Mouse (Mus musculus) lung, postnatal 4 days (tissue): ENCODE results near the gene B3gnt2.

Experiments
- DNase-seq, 2 experiments: peaks; one replicate each; pipeline ENCODE4 v3.0.0; 2021

Gene B3gnt2

DNA sequence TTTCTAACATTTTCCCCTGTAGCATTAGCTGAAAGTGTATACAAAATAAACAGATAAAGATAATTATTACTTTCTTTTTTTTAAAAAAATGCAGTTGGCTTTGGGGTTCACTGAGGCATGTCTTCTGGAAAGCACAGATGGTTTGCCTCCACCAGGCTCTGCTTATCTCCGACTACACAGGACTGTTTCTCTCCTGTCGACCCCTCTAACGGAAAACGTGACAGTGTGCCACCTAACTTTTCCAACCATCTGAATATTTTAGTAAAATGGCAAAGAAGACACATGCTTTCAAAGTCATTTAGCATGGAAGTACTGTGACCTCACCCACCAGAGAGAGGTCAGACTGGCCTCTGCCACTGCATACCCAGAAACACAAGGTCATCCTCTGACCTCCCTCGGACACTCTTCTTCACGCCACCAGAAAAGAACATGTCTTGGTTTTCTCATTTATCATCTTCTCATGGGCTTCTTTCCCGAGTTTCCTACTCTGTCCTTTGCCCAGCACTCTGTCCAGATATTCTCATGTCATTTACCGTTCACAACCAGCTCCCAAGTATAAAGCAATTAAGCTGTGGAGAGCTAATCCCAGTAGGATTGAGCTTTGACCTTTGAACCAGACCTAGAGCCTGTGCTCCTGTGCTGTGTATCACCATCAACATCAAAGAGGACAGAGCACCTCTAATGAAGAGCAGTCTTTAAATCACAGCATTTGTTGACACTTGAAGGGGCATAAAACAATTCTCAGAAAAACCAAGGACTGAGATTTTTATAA, 13.6 kb downstream of the B3gnt2 start:
- DNase-seq: no peak

DNA sequence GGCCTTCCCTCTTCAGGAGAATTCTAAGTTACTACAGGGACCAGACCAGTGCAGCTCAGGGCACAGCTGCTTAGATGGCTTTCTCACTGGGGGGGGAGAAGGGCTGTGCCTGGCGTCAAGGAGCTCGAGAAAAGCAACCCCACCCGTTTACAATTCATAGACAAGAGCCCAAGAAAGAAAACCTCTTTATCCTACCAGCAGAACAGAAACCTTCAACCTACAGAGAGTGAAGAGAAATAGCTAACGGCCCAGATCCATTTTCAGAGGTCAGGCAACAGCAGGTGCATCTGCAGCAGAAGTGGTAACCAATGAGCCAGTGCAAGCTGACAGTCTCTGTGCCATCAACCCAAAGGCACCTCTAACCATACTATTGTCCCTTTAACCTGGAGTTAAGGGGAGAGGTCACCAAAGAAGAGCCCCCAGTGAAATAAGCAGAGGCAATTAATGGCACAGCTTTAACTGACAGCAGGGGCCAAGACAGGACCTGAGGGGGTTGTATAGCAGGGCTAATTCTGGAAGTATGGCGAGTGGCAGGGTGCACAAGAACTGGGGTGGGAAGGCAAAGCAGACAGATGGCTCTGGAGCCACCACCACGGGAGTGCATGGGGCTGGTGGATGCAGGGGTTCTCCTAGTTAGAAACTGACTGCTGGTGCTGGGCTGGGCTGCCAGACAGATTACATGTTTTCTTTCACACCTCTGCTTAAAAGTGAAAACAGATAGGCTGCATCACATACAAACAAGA, 14.5 kb downstream of the B3gnt2 start:
- DNase-seq: no peak

DNA sequence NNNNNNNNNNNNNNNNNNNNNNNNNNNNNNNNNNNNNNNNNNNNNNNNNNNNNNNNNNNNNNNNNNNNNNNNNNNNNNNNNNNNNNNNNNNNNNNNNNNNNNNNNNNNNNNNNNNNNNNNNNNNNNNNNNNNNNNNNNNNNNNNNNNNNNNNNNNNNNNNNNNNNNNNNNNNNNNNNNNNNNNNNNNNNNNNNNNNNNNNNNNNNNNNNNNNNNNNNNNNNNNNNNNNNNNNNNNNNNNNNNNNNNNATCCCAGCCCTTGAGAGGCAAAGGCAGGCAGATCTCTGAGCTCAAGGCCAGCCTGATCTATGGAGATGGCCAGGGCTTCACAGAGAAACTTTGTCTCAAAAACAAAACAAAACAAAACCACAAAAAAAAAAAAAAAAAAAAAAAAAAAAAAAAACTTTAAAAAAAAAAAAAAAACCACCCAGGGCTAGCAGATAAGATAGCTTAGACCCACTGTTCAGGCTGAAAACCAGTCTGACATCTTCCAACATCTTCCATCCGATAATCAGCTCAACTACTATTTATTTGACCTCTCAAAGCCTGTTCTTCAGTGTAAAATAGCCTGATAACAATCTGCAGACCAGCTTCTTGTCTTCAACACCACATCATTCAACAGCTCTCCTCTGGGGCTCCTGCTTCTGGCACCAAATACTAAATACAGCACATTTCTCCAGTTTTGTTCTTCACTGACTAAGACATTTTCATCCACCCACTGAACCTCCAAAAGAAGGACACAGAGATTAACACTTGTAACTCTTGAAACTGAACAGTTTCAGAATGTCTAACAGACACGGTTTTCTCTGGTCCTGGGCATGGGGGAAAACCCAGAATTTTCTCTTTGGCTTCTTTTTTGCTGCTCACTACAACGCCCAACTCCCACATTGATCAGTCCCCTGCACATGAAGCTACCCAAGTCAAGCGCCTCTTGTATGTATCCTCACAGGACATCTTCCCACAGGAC, 15.7 kb downstream of the B3gnt2 start:
- no peak for DNase-seq

DNA sequence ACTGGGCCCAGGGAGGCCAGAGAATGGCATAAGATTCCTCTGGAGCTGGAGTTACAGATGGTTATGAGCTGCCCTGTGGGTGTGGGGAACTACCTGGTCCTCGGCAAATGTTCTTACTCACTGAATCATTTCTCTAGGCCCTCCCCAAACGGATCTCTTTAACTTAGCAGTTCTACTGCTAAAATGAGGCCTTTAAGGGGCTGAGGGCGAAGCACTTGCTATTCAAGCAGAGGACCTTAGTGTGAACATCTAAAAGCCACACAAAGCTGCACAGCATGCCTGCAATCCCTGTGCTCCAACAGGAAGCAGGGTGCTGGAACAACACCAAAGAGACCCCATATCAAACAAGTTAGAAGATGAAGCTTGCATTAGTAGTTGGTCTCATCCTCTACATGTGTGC, 21.3 kb downstream of the B3gnt2 start:
- no peak for DNase-seq

DNA sequence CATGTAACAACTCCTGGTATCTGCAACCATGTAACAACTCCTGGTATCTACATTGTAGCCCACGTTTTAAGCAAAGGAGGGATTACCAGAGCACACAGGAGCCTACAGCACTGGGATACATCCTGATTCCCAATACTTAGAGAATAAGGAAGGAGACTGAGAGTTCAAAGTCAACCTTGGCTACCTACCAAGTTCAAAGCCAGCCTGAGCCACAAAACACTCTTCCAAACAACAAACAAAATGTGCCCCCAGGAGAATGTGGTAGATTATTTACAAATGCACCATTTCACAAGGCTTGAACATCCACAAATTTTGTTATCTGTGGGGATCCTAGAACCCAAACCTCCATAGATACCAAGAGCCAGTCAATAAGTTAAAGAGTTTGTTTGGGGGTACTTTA, 22.4 kb downstream of the B3gnt2 start:
- DNase-seq: no peak

DNA sequence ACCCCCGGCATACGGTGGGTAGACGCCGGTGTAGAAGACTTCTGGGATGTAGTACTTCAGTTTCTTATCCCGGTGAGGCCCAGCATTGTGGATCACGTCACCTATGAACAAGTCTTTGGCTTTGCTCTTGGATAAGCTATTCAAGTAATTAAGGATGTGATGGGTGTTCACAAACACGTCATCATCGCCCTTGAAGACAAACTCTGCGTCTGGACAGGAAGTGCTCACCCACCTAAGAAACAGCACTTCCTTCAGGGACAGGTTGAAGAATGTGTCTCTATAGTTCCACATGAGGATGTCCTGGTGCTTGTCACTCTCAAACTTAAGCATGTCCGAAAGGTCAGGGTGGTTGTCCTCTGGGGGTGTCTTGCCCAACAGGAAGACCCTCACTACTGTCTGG, 24.5 kb downstream of the B3gnt2 start:
- no peak for DNase-seq

DNA sequence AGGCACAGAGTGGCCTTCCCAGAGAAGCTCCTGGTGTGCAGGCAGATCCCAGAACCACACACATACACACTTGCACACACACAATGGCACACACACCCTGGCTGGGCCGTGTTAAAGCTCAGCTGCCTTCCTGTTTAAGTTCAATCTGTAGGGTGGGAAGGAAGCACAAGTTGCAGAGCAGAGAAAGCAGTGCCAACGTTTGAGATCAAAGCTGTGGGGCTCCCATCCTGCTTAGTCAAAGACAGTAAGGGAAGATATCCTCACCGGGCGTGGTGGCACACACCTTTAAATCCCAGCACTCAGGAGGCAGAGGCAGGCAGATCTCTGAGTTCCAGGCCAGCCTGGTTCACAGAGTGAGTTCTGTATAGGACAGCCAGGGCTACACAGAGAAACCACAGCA, 28.2 kb downstream of the B3gnt2 start:
- no peak for DNase-seq

DNA sequence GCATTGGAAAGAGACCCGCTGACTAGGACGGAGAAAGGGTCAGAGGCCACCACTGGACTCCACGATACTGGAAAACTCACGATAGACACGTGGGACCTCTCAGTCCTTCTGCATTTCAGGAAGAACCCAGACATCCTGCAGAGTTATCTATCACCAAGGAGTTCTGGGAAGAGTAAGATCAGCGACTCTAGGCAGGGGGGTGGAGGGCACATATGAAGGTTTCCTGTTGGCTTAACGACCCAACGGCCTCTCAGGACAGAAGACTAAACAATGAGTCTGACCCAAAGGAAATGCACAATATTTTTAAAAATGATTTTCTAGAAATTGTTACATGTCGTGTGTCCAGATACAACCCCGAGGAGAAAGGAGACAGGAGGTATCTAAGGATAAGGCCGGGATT, 28.8 kb downstream of the B3gnt2 start:
- no peak for DNase-seq

DNA sequence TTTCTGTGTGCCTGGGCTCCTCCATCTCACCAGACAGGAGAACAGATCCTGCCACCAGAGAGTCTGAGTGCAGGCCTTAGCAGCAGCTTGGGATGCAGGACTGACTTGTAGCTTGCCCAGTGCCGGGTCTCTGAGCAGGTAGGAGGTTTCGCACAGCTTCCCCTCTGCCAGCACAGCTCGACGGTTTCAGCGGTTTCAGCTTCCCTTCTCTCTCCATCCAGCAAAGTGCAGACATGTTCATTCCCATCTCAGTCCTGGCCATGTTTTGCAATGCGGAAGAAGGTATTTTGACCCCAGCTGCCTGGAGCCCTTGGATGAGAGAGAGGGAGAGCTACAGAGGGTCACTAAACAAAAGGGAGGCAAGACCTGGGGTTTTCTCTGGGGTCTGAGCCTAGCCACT, 30.1 kb downstream of the B3gnt2 start:
- no peak for DNase-seq

DNA sequence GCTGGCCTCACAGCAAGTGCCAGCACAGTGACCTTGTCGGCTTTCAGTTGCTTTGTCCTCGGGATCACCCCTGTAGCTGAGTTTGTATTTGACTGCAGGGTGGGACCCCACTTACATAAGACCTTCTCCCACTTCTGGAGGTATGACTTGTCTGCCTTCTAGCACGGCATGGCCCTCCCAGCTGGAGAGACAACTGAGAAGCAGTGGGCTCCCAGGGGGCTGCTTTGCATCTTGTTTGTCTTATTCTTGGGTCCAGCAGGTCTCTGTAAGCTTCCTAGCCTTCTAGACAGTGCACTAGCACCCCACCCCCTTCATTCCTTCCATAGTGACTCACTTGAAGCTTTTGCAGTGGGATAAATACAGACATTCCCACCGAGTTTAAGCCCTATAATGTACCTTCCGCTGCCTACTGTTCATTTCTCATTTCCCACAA, 30.6 kb downstream of the B3gnt2 start:
- no peak for DNase-seq

DNA sequence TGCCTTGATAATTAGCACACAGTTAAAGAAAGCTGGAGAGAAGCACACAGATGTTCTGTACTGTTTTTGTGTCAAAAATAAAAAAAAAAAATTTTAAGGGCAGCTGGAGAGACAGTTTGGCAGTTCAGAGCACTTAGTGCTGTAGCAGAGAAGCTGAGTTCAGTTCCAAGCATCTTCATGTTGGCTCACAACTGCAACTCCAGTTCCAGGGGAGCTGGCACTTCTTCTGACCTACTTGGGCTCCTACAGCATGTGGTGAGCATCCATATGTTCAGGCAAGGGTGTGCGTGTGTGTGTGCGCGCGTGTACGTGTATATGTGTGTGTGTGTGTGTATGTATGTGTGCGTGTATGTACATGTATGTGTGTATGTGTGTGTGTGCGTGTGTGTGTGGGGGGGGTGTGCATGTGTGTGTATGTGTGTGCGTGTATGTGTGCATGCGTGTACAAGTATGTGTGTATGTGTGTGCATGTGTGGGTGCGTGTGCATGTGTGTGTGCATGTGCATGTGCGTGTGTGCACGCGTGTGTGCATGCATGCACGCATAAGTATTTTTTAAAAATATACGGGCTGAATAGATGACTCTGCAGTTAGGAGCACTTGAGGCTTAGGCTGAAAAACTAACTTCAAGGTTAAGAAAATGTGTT, 31.7 kb downstream of the B3gnt2 start:
- DNase-seq: no peak

DNA sequence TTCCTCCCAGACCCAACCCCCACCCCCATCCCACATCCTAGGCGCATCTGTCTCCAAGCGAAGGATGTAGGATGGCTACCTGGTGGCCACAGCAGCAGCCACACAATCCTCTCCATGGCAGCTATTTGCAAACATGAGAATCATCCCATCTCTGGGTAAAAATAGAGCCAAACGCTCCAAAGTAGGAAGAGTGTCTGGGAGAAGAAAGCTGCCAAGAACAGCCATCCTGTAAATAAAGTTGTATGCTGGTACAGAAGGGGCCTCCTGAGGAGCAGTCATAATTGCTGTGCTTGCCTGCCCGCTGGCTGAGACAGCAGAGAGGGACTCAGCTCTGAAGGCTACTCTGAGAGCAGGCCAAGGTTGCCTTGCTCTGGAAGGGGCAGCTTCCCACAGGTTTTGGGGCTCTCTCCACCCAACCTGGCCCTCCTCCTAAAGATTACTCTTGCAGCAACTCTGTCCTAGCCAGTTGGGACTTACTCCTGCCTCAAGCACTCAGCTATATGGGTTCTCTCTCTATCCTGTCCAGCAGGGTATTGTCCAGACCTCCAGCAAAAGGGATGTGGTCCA, 33.2 kb downstream of the B3gnt2 start:
- no peak for DNase-seq

DNA sequence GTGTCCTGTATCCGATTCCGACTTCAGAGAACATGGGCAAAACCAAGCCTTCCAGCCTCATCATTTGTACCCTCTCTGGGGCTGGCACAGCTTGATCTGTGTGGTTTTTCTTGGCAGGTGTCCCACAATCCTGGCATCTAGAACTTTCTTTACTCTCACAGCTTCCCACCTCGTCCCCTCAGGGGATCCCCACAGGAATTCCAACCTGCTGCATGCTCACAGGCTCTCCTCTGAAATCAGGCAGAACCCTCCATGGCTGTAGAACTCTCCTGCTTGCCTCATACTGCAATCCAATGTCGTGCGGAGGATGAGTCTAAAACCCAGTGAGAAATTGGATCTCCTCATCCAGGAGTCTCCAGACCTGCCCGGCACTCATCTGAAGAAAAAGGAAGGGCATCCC, 34.1 kb downstream of the B3gnt2 start:
- no peak for DNase-seq

DNA sequence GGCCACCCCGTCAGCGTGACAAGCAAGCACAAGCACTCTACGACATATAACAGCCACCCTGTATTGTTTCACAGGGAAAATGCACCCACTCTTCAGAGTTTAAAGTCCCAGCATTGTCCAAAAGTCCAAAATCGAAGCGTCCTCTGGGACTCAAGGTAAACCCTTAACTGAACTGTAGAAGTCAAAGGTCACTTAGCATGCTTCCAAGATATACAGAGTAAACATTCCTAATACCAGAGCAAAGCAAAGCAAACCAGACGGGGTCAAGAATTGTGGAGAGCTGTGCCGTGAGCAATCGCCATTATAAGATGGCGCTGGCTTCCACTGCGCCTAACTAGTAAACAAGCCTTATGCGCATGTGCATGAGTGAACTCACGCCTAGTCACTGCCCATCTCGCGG, 34.7 kb downstream of the B3gnt2 start:
- no peak for DNase-seq

DNA sequence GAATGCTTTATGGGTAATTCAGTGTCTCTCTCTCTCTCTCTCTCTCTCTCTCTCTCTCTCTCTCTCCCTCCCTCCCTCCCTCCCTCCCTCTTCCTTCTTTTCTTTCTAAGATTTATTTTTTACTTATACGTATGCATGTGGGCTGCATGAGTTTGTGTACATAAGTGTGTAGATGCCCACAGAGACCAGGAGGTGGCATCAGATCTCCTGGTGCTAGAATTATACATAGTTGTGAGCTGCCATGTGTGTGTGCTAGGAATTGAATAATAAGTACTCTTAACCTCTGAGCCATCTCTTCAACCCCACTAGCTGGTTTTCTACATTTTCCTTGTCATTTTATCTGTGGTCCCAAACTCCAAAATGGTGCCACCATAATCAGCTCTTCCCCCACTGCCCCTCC, 35.2 kb downstream of the B3gnt2 start:
- DNase-seq: no peak

DNA sequence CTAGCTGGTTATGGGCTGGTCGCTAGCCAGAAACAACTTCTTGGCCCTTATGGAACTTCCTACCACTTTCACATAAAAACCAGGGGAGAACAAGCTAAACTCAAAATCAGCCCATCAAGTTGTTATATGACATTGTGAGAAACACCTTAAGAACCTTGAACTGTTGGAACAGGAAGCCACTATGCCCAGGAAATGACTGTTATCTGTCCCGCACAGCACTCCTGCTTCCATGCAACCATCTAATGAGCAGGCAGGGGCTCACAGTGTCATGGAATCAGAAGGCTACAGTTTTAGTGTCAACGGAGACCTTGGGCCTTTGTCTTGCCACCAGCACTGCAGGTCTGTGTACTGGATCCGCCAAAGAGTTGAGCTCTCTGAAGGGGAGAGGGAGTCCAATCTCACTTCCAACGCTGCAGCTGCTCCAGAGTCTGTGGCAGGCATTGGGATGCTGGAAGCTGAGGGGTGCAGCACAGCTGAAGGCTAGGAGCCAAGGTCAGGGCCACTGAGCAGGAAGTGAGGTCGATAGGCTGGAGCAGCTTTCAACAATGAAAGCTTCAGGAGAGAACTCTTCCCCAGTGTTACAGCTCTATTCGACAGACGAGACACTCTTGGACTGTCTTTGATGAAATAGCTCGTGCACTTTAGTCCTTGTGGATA, 36.6 kb downstream of the B3gnt2 start:
- DNase-seq: no peak

DNA sequence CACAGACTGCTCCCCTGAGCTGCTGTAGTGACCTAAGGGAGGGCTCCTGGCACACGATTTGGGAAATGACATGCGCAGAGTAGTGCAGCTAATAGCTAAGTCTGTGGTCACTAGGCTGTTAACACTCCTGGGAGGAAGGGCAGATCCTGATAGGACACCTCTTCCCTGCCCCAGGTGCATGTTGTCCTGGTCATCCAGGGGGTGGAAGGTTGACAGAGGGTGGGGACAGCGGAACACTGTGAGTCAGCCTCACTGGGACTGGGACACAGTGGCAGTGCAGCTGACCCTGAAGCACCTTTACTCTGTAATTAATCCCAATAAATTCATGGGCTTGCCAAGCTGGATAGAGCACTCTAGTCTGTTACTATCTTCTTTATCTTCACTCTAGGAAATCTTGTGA, 39.5 kb downstream of the B3gnt2 start:
- no peak for DNase-seq

DNA sequence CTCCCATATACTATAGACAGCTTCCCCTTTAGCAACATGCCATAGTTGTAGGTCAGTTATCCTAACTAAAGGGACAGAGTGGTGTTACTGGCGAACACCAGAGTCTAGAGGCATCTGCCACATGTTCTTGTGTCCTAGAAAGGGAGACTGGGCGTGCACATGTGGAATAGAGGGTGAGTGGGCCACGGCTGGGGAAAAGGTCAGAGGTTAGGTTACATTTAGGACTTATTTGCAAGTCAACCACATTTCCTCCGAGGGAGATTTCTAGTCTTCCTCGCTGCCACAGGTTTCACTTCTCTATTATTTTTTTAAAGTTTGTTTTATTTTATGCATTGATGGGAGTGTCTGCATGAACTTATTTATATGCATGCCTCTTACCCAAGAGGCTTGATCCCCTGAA, 42.4 kb downstream of the B3gnt2 start:
- peak in 1 of 2 experiments; percentile 21 for DNase-seq

DNA sequence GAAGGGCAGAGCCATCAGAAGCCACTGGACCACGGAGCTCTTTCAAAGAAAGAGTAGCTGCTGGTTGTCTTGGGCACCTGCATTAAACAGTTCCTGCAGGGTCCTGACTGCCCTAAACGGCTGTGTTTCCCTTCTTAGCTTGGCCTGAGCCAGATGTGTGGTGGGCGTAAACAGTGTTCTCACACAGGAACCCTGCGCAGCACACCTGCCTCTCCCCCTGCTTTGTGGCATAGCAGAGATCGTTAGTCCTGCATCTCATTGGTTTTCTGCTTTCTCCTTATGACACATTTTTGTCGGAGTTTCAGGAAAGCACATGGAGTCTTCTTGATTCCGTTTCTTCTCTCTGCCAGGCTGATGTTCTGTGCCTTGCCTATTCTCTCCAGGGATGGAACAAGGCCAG, 44.9 kb downstream of the B3gnt2 start:
- DNase-seq: no peak

DNA sequence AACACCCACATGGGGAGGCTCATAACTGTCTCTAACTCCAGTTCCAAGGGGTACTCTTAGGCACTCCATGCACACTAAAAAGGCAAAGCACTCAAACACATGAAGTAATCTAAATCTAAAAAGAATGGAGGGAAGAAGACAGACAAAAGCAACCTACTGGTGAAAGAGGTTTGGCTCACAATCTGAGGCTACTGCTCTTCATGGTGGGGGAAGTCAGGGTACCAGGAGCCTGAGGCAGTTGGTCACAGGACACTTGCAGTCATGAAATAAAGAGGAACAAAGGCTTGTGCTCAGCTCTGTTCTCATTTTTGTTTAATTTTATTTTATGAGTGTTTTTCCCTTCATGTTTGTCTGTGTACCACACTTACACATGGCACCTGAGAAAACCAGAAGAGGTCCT, 45.6 kb downstream of the B3gnt2 start:
- DNase-seq: no peak

DNA sequence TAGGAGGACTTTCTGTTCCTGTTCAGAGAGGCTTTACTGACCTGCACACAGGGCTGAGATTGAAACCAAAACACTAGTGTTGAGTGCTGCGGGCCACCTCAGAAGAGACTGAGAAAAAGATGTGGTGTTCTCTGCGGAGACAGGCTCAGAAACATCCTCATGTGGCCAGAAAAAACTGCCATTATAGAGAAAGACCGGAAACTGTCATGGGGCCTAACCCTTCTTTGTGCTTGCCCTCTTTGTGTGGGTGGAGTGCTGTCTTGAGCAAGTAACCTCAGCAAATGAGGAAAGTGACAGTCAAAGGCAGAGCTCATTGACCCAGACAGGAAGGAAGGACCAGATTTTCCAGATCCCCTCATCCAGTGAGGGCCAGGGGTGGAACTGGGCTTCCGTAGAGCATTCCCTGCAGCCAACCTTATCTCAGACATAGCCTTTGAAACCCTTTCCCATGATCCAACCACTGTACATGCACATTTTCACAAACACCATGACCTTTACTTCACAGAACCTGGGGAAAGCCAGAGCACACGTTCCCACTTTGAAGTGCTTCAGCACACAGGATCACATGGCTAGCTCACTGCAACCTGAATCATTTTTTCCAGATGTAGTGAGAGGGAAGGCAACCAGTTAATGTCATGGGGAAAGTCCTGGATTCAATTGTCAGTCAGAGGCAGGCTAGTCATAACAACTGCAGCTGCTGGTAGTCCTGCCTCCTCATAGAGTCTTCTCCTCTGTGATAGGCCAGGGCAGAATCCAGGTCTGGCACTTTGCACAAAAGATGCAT, 46.6 kb downstream of the B3gnt2 start:
- DNase-seq: peak in 1 of 2 experiments; percentile 30
